Mouse (Mus musculus) hindbrain, embryonic 10.5 days (tissue): ENCODE data around the gene Tbc1d2. TPM values are rescaled to one million over a fixed set of nuclear protein-coding genes. Genes with fewer than 3 reads are reported as not detected.

Experiments
- DNase-seq: peaks from one replicate; pipeline ENCODE4 v3.0.0-alpha.2; 2017; ENCODE audit warnings: low spot score
- H3K27ac ChIP-seq: fragments of 300-500 bp; sonication (generic); 2 replicates; pipeline ENCODE4 v1.5.1; 2016; ENCODE audit warnings: mild to moderate bottlenecking, moderate library complexity
- H3K27me3 ChIP-seq: fragments of 300-500 bp; sonication (generic); 2 replicates; pipeline ENCODE4 v1.6.1; 2016; ENCODE audit warnings: mild to moderate bottlenecking; ENCODE audit not compliant: poor library complexity, insufficient read depth, severe bottlenecking
- H3K36me3 ChIP-seq: fragments of 300-500 bp; sonication (generic); 2 replicates; pipeline ENCODE4 v1.6.1; 2016; ENCODE audit warnings: mild to moderate bottlenecking, moderate library complexity
- H3K4me1 ChIP-seq: fragments of 300-500 bp; sonication (generic); replicated peaks from 2 replicates; pipeline ENCODE4 v1.6.1; 2016; ENCODE audit warnings: mild to moderate bottlenecking
- H3K4me3 ChIP-seq: fragments of 300-500 bp; sonication (generic); 2 replicates; pipeline ENCODE4 v1.5.1; 2016; ENCODE audit warnings: mild to moderate bottlenecking, moderate library complexity
- H3K9me3 ChIP-seq: fragments of 300-500 bp; sonication (generic); 2 replicates; pipeline ENCODE4 v1.6.1; 2016; ENCODE audit warnings: mild to moderate bottlenecking, moderate library complexity
- WGBS: fragments of 180-500 bp; shearing (Covaris S2); methylation state at CpG from one replicate; pipeline ENCODE4 v1.1.7; 2016; 5-methylcytosine and 5-hydroxymethylcytosine counted together
- polyA plus RNA-seq: library from polyadenylated mRNA; unstranded; fragments of >200 nt; fragmentation: Nextera tagmentation; extraction: Ambion mirVana; gene quantifications from 2 replicates; pipeline ENCODE4 v1.2.1, GENCODE M21; 2016

Tbc1d2 gene
- polyA plus RNA-seq, result 1.2 and 2.0 TPM in 2 replicates

- WGBS, result under 1% methylated on average over 69 of the region's 69 CpGs
- Histone ChIP-seq H3K4me1 (peaks cover 16% of the 10 kb centered on the region), H3K36me3 (no peaks in the 10 kb centered on the region), H3K27ac (peak within 1 kb of the TSS; percentile 95), H3K4me3 (peak within 1 kb of the TSS; percentile 82), H3K27me3 (peaks cover 51% of the 10 kb centered on the region), H3K9me3 (no peaks in the 10 kb centered on the region)
- DNase-seq, result peak; percentile 94
Observed at GRCm38 (mm10) chr4:46650086-46650753, at the start of gene Tbc1d2. Gene Tbc1d2 (minus strand): TSS chr4:46650209.

- WGBS, result 70% methylated on average over 6 of the region's 6 CpGs
- Histone ChIP-seq H3K27ac (no peak overlapping the region), H3K4me3 (no peak overlapping the region), H3K9me3 (no peaks in the 10 kb centered on the region), H3K27me3 (no peaks in the 10 kb centered on the region), H3K36me3 (no peaks in the 10 kb centered on the region), H3K4me1 (0 out of 2 replicates have a peak, but pooled peaks cover 3% of the 10 kb centered on the region)
- DNase-seq, result no peak
Observed at GRCm38 (mm10) chr4:46696467-46696866, 46.5 kb upstream of the Tbc1d2 start.

- WGBS, result 85% methylated on average over 8 of the region's 8 CpGs
- H3K27ac ChIP-seq, result no peak overlapping the region
- peaks cover 9% of the 10 kb centered on the region for H3K4me1 ChIP-seq
- no peak for DNase-seq
- no peaks in the 10 kb centered on the region for H3K36me3 ChIP-seq
- peaks cover 7% of the 10 kb centered on the region; the same call in 1 of the 2 replicates for H3K27me3 ChIP-seq
- H3K9me3 ChIP-seq, result no peaks in the 10 kb centered on the region
- H3K4me3 ChIP-seq, result no peak overlapping the region
Observed at GRCm38 (mm10) chr4:46690565-46690964, 40.6 kb upstream of the Tbc1d2 start.

- no peak for DNase-seq
- Histone ChIP-seq H3K4me1 (peaks cover 9% of the 10 kb centered on the region), H3K4me3 (no peak overlapping the region), H3K27me3 (peaks cover 7% of the 10 kb centered on the region; the same call in 1 of the 2 replicates), H3K36me3 (no peaks in the 10 kb centered on the region), H3K9me3 (no peaks in the 10 kb centered on the region), H3K27ac (no peak overlapping the region)
- WGBS, result 85% methylated on average over 8 of the region's 8 CpGs
Observed at GRCm38 (mm10) chr4:46690023-46690420, 40.0 kb upstream of the Tbc1d2 start.

- Histone ChIP-seq H3K4me3 (no peak overlapping the region), H3K4me1 (peaks cover 9% of the 10 kb centered on the region), H3K27me3 (peaks cover 7% of the 10 kb centered on the region; the same call in 1 of the 2 replicates), H3K9me3 (no peaks in the 10 kb centered on the region), H3K36me3 (no peaks in the 10 kb centered on the region), H3K27ac (no peak overlapping the region)
- 47% methylated on average over 15 of the region's 15 CpGs for WGBS
- DNase-seq, result peak; percentile 73
Observed at GRCm38 (mm10) chr4:46689397-46690022, 39.5 kb upstream of the Tbc1d2 start.

GRCm38 (mm10) chr4:46688213-46688832, 38.3 kb upstream of the Tbc1d2 start:
- Histone ChIP-seq H3K36me3 (no peaks in the 10 kb centered on the region), H3K27me3 (peaks cover 7% of the 10 kb centered on the region; the same call in 1 of the 2 replicates), H3K9me3 (no peaks in the 10 kb centered on the region), H3K4me3 (no peak overlapping the region), H3K4me1 (peaks cover 9% of the 10 kb centered on the region), H3K27ac (no peak overlapping the region)
- WGBS, result 80% methylated on average over 14 of the region's 14 CpGs
- DNase-seq, result no peak

GRCm38 (mm10) chr4:46684160-46684559, 34.2 kb upstream of the Tbc1d2 start:
- Histone ChIP-seq H3K9me3 (no peaks in the 10 kb centered on the region), H3K36me3 (no peaks in the 10 kb centered on the region), H3K4me1 (0 out of 2 replicates have a peak, but pooled peaks cover 3% of the 10 kb centered on the region), H3K4me3 (no peak overlapping the region), H3K27me3 (no peaks in the 10 kb centered on the region), H3K27ac (no peak overlapping the region)
- WGBS, result 53% methylated on average over 6 of the region's 6 CpGs
- no peak for DNase-seq

- no peak overlapping the region for H3K4me3 ChIP-seq
- H3K36me3 ChIP-seq, result no peaks in the 10 kb centered on the region
- no peaks in the 10 kb centered on the region for H3K4me1 ChIP-seq
- no peak for DNase-seq
- WGBS, result 79% methylated on average over 3 of the region's 3 CpGs
- H3K27me3 ChIP-seq, result no peaks in the 10 kb centered on the region
- no peaks in the 10 kb centered on the region for H3K9me3 ChIP-seq
- H3K27ac ChIP-seq, result no peak overlapping the region
Observed at GRCm38 (mm10) chr4:46676646-46677045, 26.6 kb upstream of the Tbc1d2 start.

- no peaks in the 10 kb centered on the region for H3K4me1 ChIP-seq
- H3K9me3 ChIP-seq, result no peaks in the 10 kb centered on the region
- 55% methylated on average over 4 of the region's 4 CpGs for WGBS
- H3K27me3 ChIP-seq, result no peaks in the 10 kb centered on the region
- no peak overlapping the region for H3K27ac ChIP-seq
- H3K4me3 ChIP-seq, result no peak overlapping the region
- no peak for DNase-seq
- no peaks in the 10 kb centered on the region for H3K36me3 ChIP-seq
Observed at GRCm38 (mm10) chr4:46675992-46676391, 26.0 kb upstream of the Tbc1d2 start.

GRCm38 (mm10) chr4:46675272-46675785, 25.3 kb upstream of the Tbc1d2 start:
- Histone ChIP-seq H3K27me3 (no peaks in the 10 kb centered on the region), H3K9me3 (no peaks in the 10 kb centered on the region), H3K27ac (no peak overlapping the region), H3K4me1 (no peaks in the 10 kb centered on the region), H3K4me3 (no peak overlapping the region), H3K36me3 (no peaks in the 10 kb centered on the region)
- WGBS, result 82% methylated on average over 11 of the region's 11 CpGs
- no peak for DNase-seq

GRCm38 (mm10) chr4:46668620-46669019, 18.6 kb upstream of the Tbc1d2 start:
- Histone ChIP-seq H3K4me3 (no peak overlapping the region), H3K27ac (no peak overlapping the region), H3K27me3 (no peaks in the 10 kb centered on the region), H3K4me1 (peaks cover 31% of the 10 kb centered on the region), H3K9me3 (no peaks in the 10 kb centered on the region), H3K36me3 (no peaks in the 10 kb centered on the region)
- DNase-seq, result no peak
- WGBS, result 83% methylated on average over 11 of the region's 11 CpGs

GRCm38 (mm10) chr4:46666420-46666819, 16.4 kb upstream of the Tbc1d2 start:
- H3K4me3 ChIP-seq, result no peak overlapping the region
- no peaks in the 10 kb centered on the region for H3K9me3 ChIP-seq
- H3K36me3 ChIP-seq, result no peaks in the 10 kb centered on the region
- H3K27me3 ChIP-seq, result no peaks in the 10 kb centered on the region
- DNase-seq, result no peak
- peaks cover 37% of the 10 kb centered on the region for H3K4me1 ChIP-seq
- peak overlapping the region; percentile 92; the same call in 1 of the 2 replicates for H3K27ac ChIP-seq
- WGBS, result 50% methylated on average over 5 of the region's 5 CpGs

- 0% methylated on average over 8 of the region's 8 CpGs for WGBS
- Histone ChIP-seq H3K9me3 (peaks cover 2% of the 10 kb centered on the region; the same call in 1 of the 2 replicates), H3K27ac (peak overlapping the region; percentile 92), H3K27me3 (0 out of 2 replicates have a peak, but pooled peaks cover 2% of the 10 kb centered on the region), H3K4me1 (peaks cover 37% of the 10 kb centered on the region), H3K4me3 (peak overlapping the region; percentile 53), H3K36me3 (no peaks in the 10 kb centered on the region)
- peak; percentile 67 for DNase-seq
Observed at GRCm38 (mm10) chr4:46665371-46665774, 15.4 kb upstream of the Tbc1d2 start.
